Mouse (Mus musculus): ENCODE data around the gene Adgrg2. TPM values are rescaled to one million over a fixed set of nuclear protein-coding genes. Genes with fewer than 3 reads are reported as not detected.

Gene Adgrg2
- total and polyA plus RNA-seq, 3 experiments: not detected

GRCm38 (mm10) chrX:160471257-160471786 is 80.8 kb downstream of the Adgrg2 start:
- Histone ChIP-seq H3K36me3 (replicated peaks in 1 of 2; ENCODE audit: control insufficient read depth in 1 of 2, insufficient read depth in 1 of 2, low read length in 1 of 2) (no peaks in the 10 kb centered on the region), H3K27me3 (replicated peaks) (no peaks in the 10 kb centered on the region), H3K4me2 (ENCODE audit: insufficient read depth, low read depth, poor library complexity, severe bottlenecking) (no peak overlapping the region), H3K79me2 (replicated peaks; ENCODE audit: control insufficient read depth, extremely low read depth, insufficient read depth, poor library complexity, severe bottlenecking) (no peaks in the 10 kb centered on the region), H3K9ac (ENCODE audit: insufficient read depth, low read depth) (no peak overlapping the region), H3K4me1 (ENCODE audit: control insufficient read depth in 1 of 2, insufficient read depth in 2 of 2) (no peaks in the 10 kb centered on the region), H3K27ac (ENCODE audit: insufficient read depth, low read depth) (no peak overlapping the region), H3K9me3 (replicated peaks; ENCODE audit: low read length) (no peaks in the 10 kb centered on the region), H3K4me3 (replicated peaks in 1 of 3; ENCODE audit: low read depth in 2 of 3, low read length in 2 of 3, poor library complexity in 1 of 3) (no peak overlapping the region)
- in situ Hi-C loops (cut with MboI; ENCODE audit: low pct_ligation_motif_present, low pct_unique_long_range_greater_than_20kb, low sequenced_read_pairs): no loop called here
- dilution Hi-C loops (cut with MboI; ENCODE audit: extremely low pct_ligation_motif_present, extremely low pct_unique_long_range_greater_than_20kb, low sequenced_read_pairs): no loop called here
- DNase-seq (ENCODE audit: extremely low read depth): no peak
- no peak for TF ChIP-seq JUND (conservative IDR thresholded peaks at IDR 0.05; ENCODE audit: low read depth, low read length)
- TF ChIP-seq SIN3A (IDR thresholded peaks at IDR 0.05; ENCODE audit: low read length): no peak
- no peak for TF ChIP-seq MAFK (IDR thresholded peaks at IDR 0.05; ENCODE audit: insufficient replicate concordance, low read length)
- TF ChIP-seq MAZ (IDR thresholded peaks at IDR 0.05; ENCODE audit: low read depth, low read length): no peak
- TF ChIP-seq TBP (conservative IDR thresholded peaks at IDR 0.05; ENCODE audit: low read depth, low read length): no peak
- no peak for TF ChIP-seq HCFC1 (IDR thresholded peaks at IDR 0.05; ENCODE audit: low read depth, low read length)
- TF ChIP-seq KAT2A (IDR thresholded peaks at IDR 0.05; ENCODE audit: insufficient replicate concordance, low read length): no peak
- TF ChIP-seq ZNF384 (IDR thresholded peaks at IDR 0.05; ENCODE audit: low read depth, low read length): no peak
- no peak for TF ChIP-seq MAX (IDR thresholded peaks at IDR 0.05; ENCODE audit: low read length)
- no peak for TF ChIP-seq EP300 (IDR thresholded peaks at IDR 0.05; ENCODE audit: low read length)
- TF ChIP-seq RAD21 (IDR thresholded peaks at IDR 0.05; ENCODE audit: low read depth, low read length): no peak

GRCm38 (mm10) chrX:160489784-160490183 is 99.3 kb downstream of the Adgrg2 start:
- DNase-seq (ENCODE audit: extremely low read depth): no peak
- Histone ChIP-seq H3K27ac (ENCODE audit: insufficient read depth, low read depth) (no peak overlapping the region), H3K9me3 (replicated peaks; ENCODE audit: low read length) (no peaks in the 10 kb centered on the region), H3K4me2 (ENCODE audit: insufficient read depth, low read depth, poor library complexity, severe bottlenecking) (no peak overlapping the region), H3K9ac (ENCODE audit: insufficient read depth, low read depth) (no peak overlapping the region), H3K36me3 (replicated peaks in 1 of 2; ENCODE audit: control insufficient read depth in 1 of 2, insufficient read depth in 1 of 2, low read length in 1 of 2) (no peaks in the 10 kb centered on the region), H3K79me2 (replicated peaks; ENCODE audit: control insufficient read depth, extremely low read depth, insufficient read depth, poor library complexity, severe bottlenecking) (no peaks in the 10 kb centered on the region), H3K27me3 (replicated peaks) (no peaks in the 10 kb centered on the region), H3K4me1 (ENCODE audit: control insufficient read depth in 1 of 2, insufficient read depth in 2 of 2) (no peaks in the 10 kb centered on the region), H3K4me3 (replicated peaks in 1 of 3; ENCODE audit: low read depth in 2 of 3, low read length in 2 of 3, poor library complexity in 1 of 3) (no peak overlapping the region)
- no peak for TF ChIP-seq EP300 (IDR thresholded peaks at IDR 0.05; ENCODE audit: low read length)
- no peak for TF ChIP-seq MAZ (IDR thresholded peaks at IDR 0.05; ENCODE audit: low read depth, low read length)
- TF ChIP-seq NRF1 (IDR thresholded peaks at IDR 0.05; ENCODE audit: low read depth, low read length): no peak
- no peak for TF ChIP-seq RAD21 (IDR thresholded peaks at IDR 0.05; ENCODE audit: low read depth, low read length)
- no peak for TF ChIP-seq TBP (conservative IDR thresholded peaks at IDR 0.05; ENCODE audit: low read depth, low read length)
- TF ChIP-seq SMC3 (IDR thresholded peaks at IDR 0.05; ENCODE audit: low read depth, low read length): no peak
- no peak for TF ChIP-seq IRF4 (IDR thresholded peaks at IDR 0.05; ENCODE audit: low read depth, low read length)
- no peak for TF ChIP-seq MXI1 (IDR thresholded peaks at IDR 0.05; ENCODE audit: low read depth, low read length)
- no peak for TF ChIP-seq ZKSCAN1 (IDR thresholded peaks at IDR 0.05; ENCODE audit: borderline replicate concordance, low read depth, low read length)
- TF ChIP-seq E2F4 (IDR thresholded peaks at IDR 0.05; ENCODE audit: insufficient replicate concordance, low read depth, low read length): no peak
- no peak for TF ChIP-seq USF2 (conservative IDR thresholded peaks at IDR 0.05; ENCODE audit: low read depth, low read length)
- TF ChIP-seq JUN (IDR thresholded peaks at IDR 0.05; ENCODE audit: insufficient read depth, low read depth, low read length): no peak
- no peak for TF ChIP-seq NELFE (IDR thresholded peaks at IDR 0.05; ENCODE audit: low read depth, low read length)
- dilution Hi-C loops (cut with MboI; ENCODE audit: extremely low pct_ligation_motif_present, extremely low pct_unique_long_range_greater_than_20kb, low sequenced_read_pairs): no loop called here
- in situ Hi-C loops (cut with MboI; ENCODE audit: low pct_ligation_motif_present, low pct_unique_long_range_greater_than_20kb, low sequenced_read_pairs): no loop called here
